Mouse (Mus musculus) C2C12 (cell line): Measurements from ENCODE around the gene Mtmr2.

Experiments used
- CTCF ChIP-seq: IDR thresholded peaks from one replicate; pipeline ENCODE4 v1.5.1; 2011; ENCODE audit not compliant: control insufficient read depth, insufficient read depth, insufficient read length
- USF1 ChIP-seq: IDR thresholded peaks from one replicate; pipeline ENCODE4 v1.6.1; 2011; ENCODE audit warnings: low read depth, mild to moderate bottlenecking, control low read depth, moderate library complexity

DNA sequence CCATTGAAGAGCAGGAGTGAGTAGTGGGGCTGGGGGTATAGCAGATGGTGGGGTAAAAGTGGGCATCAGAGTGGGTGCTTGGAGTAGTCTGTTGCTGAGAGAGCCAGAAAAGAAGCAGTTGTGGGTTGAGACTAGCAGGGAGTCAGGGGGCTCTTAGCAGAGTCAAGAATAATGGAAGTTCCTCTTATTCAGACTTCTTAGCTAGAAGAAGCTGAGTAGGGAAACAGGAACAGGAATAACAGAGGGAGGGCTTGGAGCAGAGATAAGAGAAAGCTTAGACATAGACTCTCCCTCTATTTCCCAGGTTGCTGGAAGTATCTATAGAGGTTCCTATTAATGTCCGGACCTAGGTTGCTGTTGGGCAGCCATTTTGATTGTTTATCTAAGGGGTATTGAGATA lies 26.5 kb downstream of the Mtmr2 start:
- no peak for TF ChIP-seq CTCF
- TF ChIP-seq USF1, result no peak
